Mouse (Mus musculus): ENCODE results near the gene Rbfox1. TPM values are rescaled to one million over a fixed set of nuclear protein-coding genes. Genes with fewer than 3 reads are reported as not detected.

Rbfox1 gene
- polyA plus RNA-seq, 1 experiment from 2014 or later: 4.7 TPM

- no peak overlapping the region for H3K4me2 ChIP-seq (ENCODE audit: low read length)
- no peaks in the 10 kb centered on the region for H3K27me3 ChIP-seq (ENCODE audit: control insufficient read depth, insufficient read depth, low read length)
- H3K9ac ChIP-seq (ENCODE audit: low read length): no peak overlapping the region
- no peaks in the 10 kb centered on the region for H3K9me3 ChIP-seq (ENCODE audit: control insufficient read depth, low read length)
- no peaks in the 10 kb centered on the region for H3K36me3 ChIP-seq (ENCODE audit: control insufficient read depth, insufficient read depth, low read length)
- no peak for ATAC-seq (ENCODE audit: insufficient number of reproducible peaks, insufficient read depth, low FRiP score, low read depth)
- 80% methylated on average over 11 of the region's 11 CpGs for WGBS
- no peaks in the 10 kb centered on the region for H3K4me1 ChIP-seq (ENCODE audit: control insufficient read depth in 2 of 2, insufficient read depth in 2 of 2, low read length in 2 of 2)
- H3K4me3 ChIP-seq (ENCODE audit: control insufficient read depth in 1 of 2, insufficient read depth in 1 of 2, low read depth in 1 of 2, low read length in 2 of 2): no peak overlapping the region
- H3K27ac ChIP-seq (replicated peaks in 1 of 2; ENCODE audit: control insufficient read depth in 1 of 2, insufficient read depth in 1 of 2, low read depth in 2 of 2, low read length in 2 of 2): no peak overlapping the region
Measured at GRCm38 (mm10) chr16:7346001-7346625, 1461.0 kb downstream of the Rbfox1 start.

- Histone ChIP-seq H3K9ac (ENCODE audit: low read length) (no peak overlapping the region), H3K27me3 (ENCODE audit: control insufficient read depth, insufficient read depth, low read length) (no peaks in the 10 kb centered on the region), H3K4me3 (ENCODE audit: control insufficient read depth in 1 of 2, insufficient read depth in 1 of 2, low read depth in 1 of 2, low read length in 2 of 2) (no peak overlapping the region), H3K27ac (replicated peaks in 1 of 2; ENCODE audit: control insufficient read depth in 1 of 2, insufficient read depth in 1 of 2, low read depth in 2 of 2, low read length in 2 of 2) (no peak overlapping the region), H3K4me2 (ENCODE audit: low read length) (no peak overlapping the region), H3K4me1 (ENCODE audit: control insufficient read depth in 2 of 2, insufficient read depth in 2 of 2, low read length in 2 of 2) (no peaks in the 10 kb centered on the region), H3K36me3 (ENCODE audit: control insufficient read depth, insufficient read depth, low read length) (no peaks in the 10 kb centered on the region), H3K9me3 (ENCODE audit: control insufficient read depth, low read length) (no peaks in the 10 kb centered on the region)
- ATAC-seq (ENCODE audit: insufficient number of reproducible peaks, insufficient read depth, low FRiP score, low read depth): no peak
- WGBS: 71% methylated on average over 7 of the region's 7 CpGs
Measured at GRCm38 (mm10) chr16:7347522-7348165, 1462.5 kb downstream of the Rbfox1 start.

- Histone ChIP-seq H3K9ac (ENCODE audit: low read length) (no peak overlapping the region), H3K4me2 (ENCODE audit: low read length) (no peak overlapping the region), H3K36me3 (ENCODE audit: control insufficient read depth, insufficient read depth, low read length) (no peaks in the 10 kb centered on the region), H3K27ac (replicated peaks in 1 of 2; ENCODE audit: control insufficient read depth in 1 of 2, insufficient read depth in 1 of 2, low read depth in 2 of 2, low read length in 2 of 2) (no peak overlapping the region), H3K4me3 (ENCODE audit: control insufficient read depth in 1 of 2, insufficient read depth in 1 of 2, low read depth in 1 of 2, low read length in 2 of 2) (no peak overlapping the region), H3K4me1 (ENCODE audit: control insufficient read depth in 2 of 2, insufficient read depth in 2 of 2, low read length in 2 of 2) (no peaks in the 10 kb centered on the region), H3K27me3 (ENCODE audit: control insufficient read depth, insufficient read depth, low read length) (no peaks in the 10 kb centered on the region), H3K9me3 (ENCODE audit: control insufficient read depth, low read length) (no peaks in the 10 kb centered on the region)
- ATAC-seq (ENCODE audit: insufficient number of reproducible peaks, insufficient read depth, low FRiP score, low read depth): no peak
- WGBS: 58% methylated on average over 16 of the region's 16 CpGs
Measured at GRCm38 (mm10) chr16:7352808-7353207, 1467.7 kb downstream of the Rbfox1 start.

- no peak for ATAC-seq (ENCODE audit: insufficient number of reproducible peaks, insufficient read depth, low FRiP score, low read depth)
- WGBS: 70% methylated on average over 4 of the region's 4 CpGs
- Histone ChIP-seq H3K36me3 (ENCODE audit: control insufficient read depth, insufficient read depth, low read length) (no peaks in the 10 kb centered on the region), H3K27me3 (ENCODE audit: control insufficient read depth, insufficient read depth, low read length) (no peaks in the 10 kb centered on the region), H3K4me2 (ENCODE audit: low read length) (no peak overlapping the region), H3K9me3 (ENCODE audit: control insufficient read depth, low read length) (no peaks in the 10 kb centered on the region), H3K27ac (replicated peaks in 1 of 2; ENCODE audit: control insufficient read depth in 1 of 2, insufficient read depth in 1 of 2, low read depth in 2 of 2, low read length in 2 of 2) (no peak overlapping the region), H3K4me3 (ENCODE audit: control insufficient read depth in 1 of 2, insufficient read depth in 1 of 2, low read depth in 1 of 2, low read length in 2 of 2) (no peak overlapping the region), H3K4me1 (ENCODE audit: control insufficient read depth in 2 of 2, insufficient read depth in 2 of 2, low read length in 2 of 2) (no peaks in the 10 kb centered on the region), H3K9ac (ENCODE audit: low read length) (no peak overlapping the region)
Measured at GRCm38 (mm10) chr16:7354116-7354515, 1469.0 kb downstream of the Rbfox1 start.

GRCm38 (mm10) chr16:7359043-7359442 is 1473.9 kb downstream of the Rbfox1 start:
- Histone ChIP-seq H3K36me3 (ENCODE audit: control insufficient read depth, insufficient read depth, low read length) (no peaks in the 10 kb centered on the region), H3K9me3 (ENCODE audit: control insufficient read depth, low read length) (no peaks in the 10 kb centered on the region), H3K9ac (ENCODE audit: low read length) (no peak overlapping the region), H3K4me1 (ENCODE audit: control insufficient read depth in 2 of 2, insufficient read depth in 2 of 2, low read length in 2 of 2) (no peaks in the 10 kb centered on the region), H3K4me2 (ENCODE audit: low read length) (no peak overlapping the region), H3K27me3 (ENCODE audit: control insufficient read depth, insufficient read depth, low read length) (no peaks in the 10 kb centered on the region), H3K4me3 (ENCODE audit: control insufficient read depth in 1 of 2, insufficient read depth in 1 of 2, low read depth in 1 of 2, low read length in 2 of 2) (no peak overlapping the region), H3K27ac (replicated peaks in 1 of 2; ENCODE audit: control insufficient read depth in 1 of 2, insufficient read depth in 1 of 2, low read depth in 2 of 2, low read length in 2 of 2) (no peak overlapping the region)
- ATAC-seq (ENCODE audit: insufficient number of reproducible peaks, insufficient read depth, low FRiP score, low read depth): no peak
- 84% methylated on average over 5 of the region's 5 CpGs for WGBS

GRCm38 (mm10) chr16:7360706-7361105 is 1475.6 kb downstream of the Rbfox1 start:
- no peak overlapping the region for H3K4me2 ChIP-seq (ENCODE audit: low read length)
- no peak overlapping the region for H3K4me3 ChIP-seq (ENCODE audit: control insufficient read depth in 1 of 2, insufficient read depth in 1 of 2, low read depth in 1 of 2, low read length in 2 of 2)
- 87% methylated on average over 1 of the region's 1 CpGs for WGBS
- no peak overlapping the region for H3K27ac ChIP-seq (replicated peaks in 1 of 2; ENCODE audit: control insufficient read depth in 1 of 2, insufficient read depth in 1 of 2, low read depth in 2 of 2, low read length in 2 of 2)
- no peaks in the 10 kb centered on the region for H3K4me1 ChIP-seq (ENCODE audit: control insufficient read depth in 2 of 2, insufficient read depth in 2 of 2, low read length in 2 of 2)
- no peak for ATAC-seq (ENCODE audit: insufficient number of reproducible peaks, insufficient read depth, low FRiP score, low read depth)
- H3K9me3 ChIP-seq (ENCODE audit: control insufficient read depth, low read length): no peaks in the 10 kb centered on the region
- H3K36me3 ChIP-seq (ENCODE audit: control insufficient read depth, insufficient read depth, low read length): no peaks in the 10 kb centered on the region
- no peak overlapping the region for H3K9ac ChIP-seq (ENCODE audit: low read length)
- no peaks in the 10 kb centered on the region for H3K27me3 ChIP-seq (ENCODE audit: control insufficient read depth, insufficient read depth, low read length)

GRCm38 (mm10) chr16:7365878-7366277 is 1480.7 kb downstream of the Rbfox1 start:
- Histone ChIP-seq H3K9me3 (ENCODE audit: control insufficient read depth, low read length) (no peaks in the 10 kb centered on the region), H3K4me3 (ENCODE audit: control insufficient read depth in 1 of 2, insufficient read depth in 1 of 2, low read depth in 1 of 2, low read length in 2 of 2) (no peak overlapping the region), H3K9ac (ENCODE audit: low read length) (no peak overlapping the region), H3K27me3 (ENCODE audit: control insufficient read depth, insufficient read depth, low read length) (no peaks in the 10 kb centered on the region), H3K36me3 (ENCODE audit: control insufficient read depth, insufficient read depth, low read length) (no peaks in the 10 kb centered on the region), H3K4me2 (ENCODE audit: low read length) (no peak overlapping the region), H3K4me1 (ENCODE audit: control insufficient read depth in 2 of 2, insufficient read depth in 2 of 2, low read length in 2 of 2) (no peaks in the 10 kb centered on the region), H3K27ac (replicated peaks in 1 of 2; ENCODE audit: control insufficient read depth in 1 of 2, insufficient read depth in 1 of 2, low read depth in 2 of 2, low read length in 2 of 2) (no peak overlapping the region)
- ATAC-seq (ENCODE audit: insufficient number of reproducible peaks, insufficient read depth, low FRiP score, low read depth): no peak

- Histone ChIP-seq H3K36me3 (ENCODE audit: control insufficient read depth, insufficient read depth, low read length) (no peaks in the 10 kb centered on the region), H3K27ac (replicated peaks in 1 of 2; ENCODE audit: control insufficient read depth in 1 of 2, insufficient read depth in 1 of 2, low read depth in 2 of 2, low read length in 2 of 2) (no peak overlapping the region), H3K27me3 (ENCODE audit: control insufficient read depth, insufficient read depth, low read length) (no peaks in the 10 kb centered on the region), H3K4me2 (ENCODE audit: low read length) (no peak overlapping the region), H3K4me3 (ENCODE audit: control insufficient read depth in 1 of 2, insufficient read depth in 1 of 2, low read depth in 1 of 2, low read length in 2 of 2) (no peak overlapping the region), H3K9ac (ENCODE audit: low read length) (no peak overlapping the region), H3K9me3 (ENCODE audit: control insufficient read depth, low read length) (no peaks in the 10 kb centered on the region), H3K4me1 (ENCODE audit: control insufficient read depth in 2 of 2, insufficient read depth in 2 of 2, low read length in 2 of 2) (no peaks in the 10 kb centered on the region)
- WGBS: 61% methylated on average over 3 of the region's 3 CpGs
- ATAC-seq (ENCODE audit: insufficient number of reproducible peaks, insufficient read depth, low FRiP score, low read depth): no peak
Measured at GRCm38 (mm10) chr16:7374146-7374545, 1489.0 kb downstream of the Rbfox1 start.
